Mouse (Mus musculus): ENCODE measurements around the gene Bcl11b.

DNA sequence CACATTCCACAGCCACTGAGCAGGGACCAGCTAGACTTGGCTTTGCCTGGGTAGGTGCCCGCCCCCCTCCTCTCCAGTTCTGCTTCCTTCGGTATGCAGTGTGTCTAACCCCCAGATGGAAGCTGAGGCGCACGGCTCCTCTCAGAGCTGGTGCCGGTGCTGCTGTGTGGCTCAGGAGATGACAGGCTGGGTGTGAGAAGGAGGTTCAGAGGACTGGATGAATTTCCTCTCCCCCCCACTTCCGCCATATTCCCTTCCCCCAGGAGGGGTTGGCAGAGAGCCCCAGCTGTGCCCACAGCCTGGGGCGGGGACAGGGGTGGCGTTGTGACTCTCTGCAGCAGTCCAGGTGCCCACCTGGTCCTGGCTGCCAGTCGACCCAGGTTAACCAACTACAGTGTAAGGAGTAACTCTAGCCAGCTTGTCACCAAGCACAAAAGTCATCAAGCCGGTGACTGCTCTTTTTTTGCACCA lies 75.4 kb downstream of the Bcl11b start:
- TF ChIP-seq POLR2A (IDR thresholded peaks at IDR 0.05; ENCODE audit: low read depth, low read length) (no peak), CTCF (IDR thresholded peaks at IDR 0.05; ENCODE audit: extremely low read depth, insufficient read length, insufficient replicate concordance, low read depth, low read length) (no peak)

All from small intestine, adult 2 months (tissue).